Mouse (Mus musculus) hindbrain, embryonic 14.5 days (tissue): ENCODE measurements around the gene Prkd2. TPM values are rescaled to one million over a fixed set of nuclear protein-coding genes. Genes with fewer than 3 reads are reported as not detected.
A peak's percentile ranks its signal among the peaks of the same experiment; 100 is the strongest.

Source experiments
- ATAC-seq: fragments of 200-750 bp; cut with Nextera tagmentation; 2 replicates; pipeline ENCODE4 v1.8.0; 2017; ENCODE audit warnings: moderate number of reproducible peaks, mild to moderate bottlenecking, moderate TSS enrichment, moderate library complexity; ENCODE audit not compliant: low FRiP score
- DNase-seq: peaks from one replicate; pipeline ENCODE4 v3.0.0-alpha.2; 2015; ENCODE audit warnings: low spot score
- H3K27ac ChIP-seq: fragments of 300-500 bp; sonication (generic); 2 replicates; pipeline ENCODE4 v1.5.1; 2014; ENCODE audit warnings: mild to moderate bottlenecking, moderate library complexity
- H3K27me3 ChIP-seq: fragments of 300-500 bp; sonication (generic); 2 replicates; pipeline ENCODE4 v1.6.1; 2014; ENCODE audit warnings: mild to moderate bottlenecking, low read length, mixed read lengths; ENCODE audit not compliant: control insufficient read depth, insufficient read depth
- H3K36me3 ChIP-seq: fragments of 300-500 bp; sonication (generic); replicated peaks from 2 replicates; pipeline ENCODE4 v1.6.1; 2014; ENCODE audit not compliant: control insufficient read depth, insufficient read depth
- H3K4me1 ChIP-seq: fragments of 300-500 bp; sonication (generic); replicated peaks from 2 replicates; pipeline ENCODE4 v1.6.1; 2014; ENCODE audit warnings: antibody characterized with exemption, low read length, mixed read lengths; ENCODE audit not compliant: control insufficient read depth, insufficient read depth
- H3K4me2 ChIP-seq: fragments of 300-500 bp; sonication (generic); replicated peaks from 2 replicates; pipeline ENCODE4 v1.6.1; 2014; ENCODE audit warnings: mild to moderate bottlenecking, moderate library complexity
- H3K4me3 ChIP-seq: fragments of 300-500 bp; sonication (generic); replicated peaks from 2 replicates; pipeline ENCODE4 v1.5.1; 2014; ENCODE audit warnings: mild to moderate bottlenecking, low read length
- H3K9ac ChIP-seq: fragments of 300-500 bp; sonication (generic); 2 replicates; pipeline ENCODE4 v1.6.1; 2014
- H3K9me3 ChIP-seq: fragments of 300-500 bp; sonication (generic); 2 replicates; pipeline ENCODE4 v1.6.1; 2016; ENCODE audit warnings: low read length; ENCODE audit not compliant: control insufficient read depth
- WGBS: fragments of 180-500 bp; shearing (Covaris S2); extraction: QIAGEN DNeasy Blood & Tissue Kit; methylation state at CpG from one replicate; pipeline ENCODE4 v1.1.7; 2014; 5-methylcytosine and 5-hydroxymethylcytosine counted together
- polyA plus RNA-seq: library from polyadenylated mRNA; unstranded; fragments of >200 nt; fragmentation: Nextera tagmentation; extraction: Ambion mirVana; gene quantifications from 2 replicates; pipeline ENCODE4 v1.2.1, GENCODE M21; 2014

Gene Prkd2
- polyA plus RNA-seq, 1 experiment from 2014 or later: 5.6 TPM

GRCm38 (mm10) chr7:16913806-16914452, 71.2 kb downstream of the Prkd2 start:
- WGBS: 37% methylated on average over 10 of the region's 10 CpGs
- Histone ChIP-seq H3K36me3 (peaks cover 57% of the 10 kb centered on the region), H3K9ac (no peak overlapping the region), H3K27me3 (no peaks in the 10 kb centered on the region), H3K4me2 (no peak overlapping the region), H3K4me1 (peaks cover 5% of the 10 kb centered on the region; the same call in 1 of the 2 replicates), H3K27ac (0 out of 2 replicates have a peak overlapping the region, but pooled peaks have one; percentile 26), H3K9me3 (no peaks in the 10 kb centered on the region), H3K4me3 (no peak overlapping the region)
- ATAC-seq (peak; percentile 60), DNase-seq (peak; percentile 84)

- Histone ChIP-seq H3K27me3 (no peaks in the 10 kb centered on the region), H3K4me1 (peaks cover 13% of the 10 kb centered on the region), H3K4me3 (no peak overlapping the region), H3K9me3 (no peaks in the 10 kb centered on the region), H3K27ac (0 out of 2 replicates have a peak overlapping the region, but pooled peaks have one; percentile 26), H3K36me3 (peaks cover 65% of the 10 kb centered on the region), H3K9ac (no peak overlapping the region), H3K4me2 (no peak overlapping the region)
- 84% methylated on average over 18 of the region's 18 CpGs for WGBS
- DNase-seq (no peak), ATAC-seq (no peak)
Observed at GRCm38 (mm10) chr7:16914453-16915343, 72.0 kb downstream of the Prkd2 start.

- no peak overlapping the region for H3K9ac ChIP-seq
- no peaks in the 10 kb centered on the region for H3K27me3 ChIP-seq
- no peak overlapping the region for H3K4me3 ChIP-seq
- DNase-seq (no peak), ATAC-seq (no peak)
- peaks cover 65% of the 10 kb centered on the region for H3K36me3 ChIP-seq
- no peaks in the 10 kb centered on the region for H3K9me3 ChIP-seq
- no peak overlapping the region for H3K27ac ChIP-seq
- H3K4me2 ChIP-seq: no peak overlapping the region
- H3K4me1 ChIP-seq: peaks cover 23% of the 10 kb centered on the region
- 95% methylated on average over 32 of the region's 32 CpGs for WGBS
Observed at GRCm38 (mm10) chr7:16915461-16916340, 73.0 kb downstream of the Prkd2 start.

DNA sequence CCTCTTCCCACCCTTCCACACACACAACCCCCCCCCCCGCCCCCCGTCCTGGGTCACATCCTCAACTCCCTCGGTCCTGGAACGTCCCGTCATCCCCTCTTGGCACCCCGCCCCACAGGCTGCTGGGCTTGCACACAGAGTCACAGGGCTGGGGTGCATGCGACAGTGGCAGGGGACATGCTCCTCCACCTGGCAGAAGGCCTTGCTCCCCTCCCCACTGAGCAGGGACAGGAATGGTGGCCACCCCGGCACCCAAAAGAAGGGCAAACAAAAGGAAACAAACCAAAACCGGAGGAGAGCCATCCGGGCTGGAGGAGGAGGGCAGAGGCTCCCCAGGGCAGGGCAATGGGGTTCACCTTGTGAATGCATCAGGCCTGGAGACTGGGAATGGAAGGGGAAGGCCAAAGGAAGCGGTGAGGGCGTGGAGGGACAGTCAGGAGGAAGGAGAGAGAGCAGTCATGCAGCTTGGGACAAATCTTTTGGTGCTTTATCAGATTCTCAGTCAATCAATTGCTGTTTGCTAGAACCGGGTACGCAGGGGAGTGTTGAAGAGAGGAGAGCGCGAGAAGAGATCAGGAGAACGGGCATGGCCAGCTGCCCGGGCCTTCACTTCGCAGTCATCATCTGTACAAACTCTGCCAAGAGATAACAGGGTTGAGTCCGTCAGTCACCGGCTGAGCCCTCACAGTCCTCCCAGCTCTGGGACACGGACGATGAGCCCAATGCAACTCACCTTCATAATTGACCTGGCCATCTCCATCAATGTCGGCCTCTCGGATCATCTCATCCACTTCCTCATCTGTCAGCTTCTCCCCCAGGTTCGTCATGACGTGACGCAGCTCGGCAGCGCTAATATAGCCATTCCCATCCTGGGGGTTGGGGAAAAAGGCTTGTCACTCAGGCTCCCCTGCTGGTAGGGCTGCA, 73.9 kb downstream of the Prkd2 start:
- 80% methylated on average over 30 of the region's 30 CpGs for WGBS
- H3K4me1 ChIP-seq: peaks cover 32% of the 10 kb centered on the region
- ATAC-seq (no peak), DNase-seq (no peak)
- H3K4me2 ChIP-seq: no peak overlapping the region
- no peaks in the 10 kb centered on the region for H3K27me3 ChIP-seq
- no peaks in the 10 kb centered on the region for H3K9me3 ChIP-seq
- peaks cover 65% of the 10 kb centered on the region for H3K36me3 ChIP-seq
- no peak overlapping the region for H3K4me3 ChIP-seq
- H3K9ac ChIP-seq: no peak overlapping the region
- H3K27ac ChIP-seq: no peak overlapping the region

- DNase-seq (no peak), ATAC-seq (no peak)
- Histone ChIP-seq H3K9ac (no peak overlapping the region), H3K27ac (no peak overlapping the region), H3K27me3 (no peaks in the 10 kb centered on the region), H3K4me1 (peaks cover 40% of the 10 kb centered on the region), H3K9me3 (no peaks in the 10 kb centered on the region), H3K4me2 (no peak overlapping the region), H3K36me3 (peaks cover 65% of the 10 kb centered on the region), H3K4me3 (no peak overlapping the region)
- WGBS: 64% methylated on average over 11 of the region's 11 CpGs
Observed at GRCm38 (mm10) chr7:16917447-16917846, 74.7 kb downstream of the Prkd2 start.

GRCm38 (mm10) chr7:16918014-16918413, 75.3 kb downstream of the Prkd2 start:
- H3K27me3 ChIP-seq: no peaks in the 10 kb centered on the region
- H3K36me3 ChIP-seq: peaks cover 61% of the 10 kb centered on the region
- DNase-seq (no peak), ATAC-seq (no peak)
- no peak overlapping the region for H3K4me2 ChIP-seq
- H3K4me3 ChIP-seq: no peak overlapping the region
- H3K9ac ChIP-seq: no peak overlapping the region
- peaks cover 43% of the 10 kb centered on the region for H3K4me1 ChIP-seq
- H3K27ac ChIP-seq: no peak overlapping the region
- 55% methylated on average over 9 of the region's 9 CpGs for WGBS
- no peaks in the 10 kb centered on the region for H3K9me3 ChIP-seq

- no peak for DNase-seq
- no peak overlapping the region for H3K27ac ChIP-seq
- H3K36me3 ChIP-seq: peaks cover 58% of the 10 kb centered on the region
- WGBS: 63% methylated on average over 3 of the region's 3 CpGs
- no peaks in the 10 kb centered on the region for H3K27me3 ChIP-seq
- no peak overlapping the region for H3K4me2 ChIP-seq
- no peak for ATAC-seq
- H3K9me3 ChIP-seq: no peaks in the 10 kb centered on the region
- no peak overlapping the region for H3K4me3 ChIP-seq
- H3K4me1 ChIP-seq: peaks cover 43% of the 10 kb centered on the region
- H3K9ac ChIP-seq: no peak overlapping the region
Observed at GRCm38 (mm10) chr7:16918670-16919069, 76.0 kb downstream of the Prkd2 start.

- Histone ChIP-seq H3K9ac (peak overlapping the region; percentile 42), H3K4me2 (peak overlapping the region; percentile 96), H3K4me1 (peaks cover 43% of the 10 kb centered on the region), H3K4me3 (peak overlapping the region; percentile 10; the same call in 1 of the 2 replicates), H3K36me3 (peaks cover 51% of the 10 kb centered on the region), H3K27ac (peak overlapping the region; percentile 36; the same call in 1 of the 2 replicates), H3K27me3 (no peaks in the 10 kb centered on the region), H3K9me3 (no peaks in the 10 kb centered on the region)
- no peak for ATAC-seq
- 75% methylated on average over 13 of the region's 13 CpGs for WGBS
- DNase-seq: no peak
Observed at GRCm38 (mm10) chr7:16919395-16920149, 76.9 kb downstream of the Prkd2 start.
